Mouse (Mus musculus) neural tube, embryonic 13.5 days (tissue): ENCODE measurements at regions not wholly inside any gene's neighbourhood (a gene's known extent, or its start where the extent isn't known, plus 50 kb on each side); places are given as distances from the start of the nearest gene placed in this dataset.

Experiments used
- ATAC-seq: fragments of 200-750 bp; cut with Nextera tagmentation; 2 replicates; pipeline ENCODE4 v1.8.0; 2017; ENCODE audit warnings: low read depth, mild to moderate bottlenecking, moderate TSS enrichment, moderate library complexity
- H3K27ac ChIP-seq: fragments of 300-500 bp; sonication (generic); replicated peaks from 2 replicates; pipeline ENCODE4 v1.5.1; 2015; ENCODE audit warnings: moderate library complexity, mild to moderate bottlenecking, inconsistent platforms
- H3K27me3 ChIP-seq: fragments of 300-500 bp; sonication (generic); 2 replicates; pipeline ENCODE4 v1.6.1; 2015; ENCODE audit warnings: mild to moderate bottlenecking, inconsistent platforms
- H3K36me3 ChIP-seq: fragments of 300-500 bp; sonication (generic); 2 replicates; pipeline ENCODE4 v1.6.1; 2015; ENCODE audit warnings: mild to moderate bottlenecking, inconsistent platforms
- H3K4me1 ChIP-seq: fragments of 300-500 bp; sonication (generic); replicated peaks from 2 replicates; pipeline ENCODE4 v1.6.1; 2015; ENCODE audit warnings: inconsistent platforms
- H3K4me2 ChIP-seq: fragments of 300-500 bp; sonication (generic); 2 replicates; pipeline ENCODE4 v1.6.1; 2015; ENCODE audit warnings: inconsistent platforms, mild to moderate bottlenecking, moderate library complexity
- H3K4me3 ChIP-seq: fragments of 300-500 bp; sonication (generic); 2 replicates; pipeline ENCODE4 v1.5.1; 2015; ENCODE audit warnings: mild to moderate bottlenecking, inconsistent platforms
- H3K9ac ChIP-seq: fragments of 300-500 bp; sonication (generic); 2 replicates; pipeline ENCODE4 v1.6.1; 2015; ENCODE audit warnings: moderate library complexity, mild to moderate bottlenecking, inconsistent platforms
- H3K9me3 ChIP-seq: fragments of 300-500 bp; sonication (generic); 2 replicates; pipeline ENCODE4 v1.6.1; 2016; ENCODE audit warnings: inconsistent platforms
- WGBS: fragments of 180-500 bp; shearing (Covaris S2); methylation state at CpG from one replicate; pipeline ENCODE4 v1.1.7; 2015; 5-methylcytosine and 5-hydroxymethylcytosine counted together

DNA sequence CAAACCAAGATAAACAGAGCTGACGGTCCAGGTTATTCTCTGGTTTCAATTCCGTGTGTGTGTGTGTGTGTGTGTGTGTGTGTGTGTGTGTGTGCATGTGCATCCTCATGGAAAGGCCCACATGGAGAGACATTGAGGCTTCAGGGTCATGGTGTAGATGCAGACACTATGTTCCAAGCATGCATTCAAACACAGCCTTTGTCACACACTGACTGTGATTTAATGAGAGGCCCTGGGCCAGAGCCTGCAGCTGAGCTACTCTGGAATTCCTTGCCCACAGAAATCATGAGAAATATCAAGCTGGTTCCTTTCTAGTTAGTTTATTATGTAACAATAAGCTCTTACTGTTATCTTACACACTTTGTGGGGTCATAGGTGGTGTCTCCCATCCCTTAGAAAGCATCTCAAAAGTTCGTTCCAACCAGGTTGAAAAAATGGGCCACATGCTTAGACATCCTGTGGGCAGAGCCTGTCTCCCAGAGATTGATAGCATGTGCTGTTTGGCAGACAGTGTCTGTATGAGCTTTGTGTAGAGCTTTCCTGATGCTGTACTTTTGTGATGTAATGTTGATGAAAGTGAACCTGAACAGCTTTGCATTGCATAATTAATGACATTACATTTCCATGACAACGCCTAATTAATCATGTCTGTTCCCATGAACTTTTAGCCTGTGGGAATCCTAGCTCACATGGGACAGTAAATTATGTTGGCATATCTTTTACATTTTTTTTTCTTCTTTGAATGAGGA, 62.8 kb upstream of the Tpm1 start:
- Histone ChIP-seq H3K9ac (no peak overlapping the region), H3K4me1 (peaks cover 27% of the 10 kb centered on the region), H3K4me3 (no peak overlapping the region), H3K27me3 (no peaks in the 10 kb centered on the region), H3K4me2 (no peak overlapping the region), H3K9me3 (no peaks in the 10 kb centered on the region), H3K36me3 (no peaks in the 10 kb centered on the region), H3K27ac (peak overlapping the region; percentile 53)
- 57% methylated on average over 4 of the region's 4 CpGs for WGBS
- ATAC-seq = peak; percentile 50; the same call in 1 of the 2 replicates

DNA sequence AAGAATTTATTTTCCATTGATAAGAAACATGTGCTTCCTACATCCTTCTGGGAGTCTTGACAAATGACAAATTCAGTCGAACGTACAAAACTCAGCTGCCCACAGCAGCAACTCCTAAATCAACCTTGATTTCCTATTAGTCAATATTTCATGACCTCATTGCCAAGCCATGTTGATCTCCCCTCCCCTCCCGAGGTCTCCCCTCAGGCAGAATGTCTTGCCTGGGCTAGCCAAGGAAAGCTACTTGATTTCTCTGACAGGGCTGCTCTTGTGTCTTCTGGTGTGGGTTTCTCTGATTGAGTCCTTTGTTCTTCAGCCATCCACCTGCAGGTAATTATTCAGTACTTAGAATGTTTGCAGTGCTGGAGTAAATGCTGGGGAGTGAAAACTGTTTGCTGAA, 58.7 kb upstream of the Tpm1 start:
- H3K9me3 ChIP-seq = no peaks in the 10 kb centered on the region
- H3K27ac ChIP-seq = no peak overlapping the region
- no peak overlapping the region for H3K9ac ChIP-seq
- H3K27me3 ChIP-seq = no peaks in the 10 kb centered on the region
- no peak overlapping the region for H3K4me3 ChIP-seq
- H3K4me1 ChIP-seq = peaks cover 31% of the 10 kb centered on the region
- no peak for ATAC-seq
- H3K36me3 ChIP-seq = no peaks in the 10 kb centered on the region
- WGBS = 51% methylated on average over 3 of the region's 3 CpGs
- no peak overlapping the region for H3K4me2 ChIP-seq

DNA sequence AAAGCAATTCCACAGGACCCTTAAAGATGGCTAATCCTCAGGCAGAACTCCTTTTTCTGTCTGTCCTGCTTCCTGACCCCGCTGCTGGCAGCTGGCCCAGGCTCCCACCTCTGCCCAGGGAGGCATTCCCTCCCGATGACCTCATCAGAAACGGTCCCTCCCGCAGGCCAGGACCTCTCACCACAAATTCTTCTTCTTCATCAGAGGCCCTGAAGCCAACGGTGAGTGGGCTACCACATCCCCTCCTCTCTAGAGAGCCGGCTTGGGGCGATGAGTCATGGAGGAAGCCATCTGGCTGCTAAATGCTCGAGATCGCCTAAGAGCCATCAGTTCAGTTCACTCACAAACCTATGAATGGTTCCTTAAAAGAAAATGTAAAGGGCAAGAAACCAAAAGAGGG, 56.7 kb upstream of the Tpm1 start:
- Histone ChIP-seq H3K4me3 (no peak overlapping the region), H3K27me3 (no peaks in the 10 kb centered on the region), H3K4me2 (no peak overlapping the region), H3K27ac (0 out of 2 replicates have a peak overlapping the region, but pooled peaks have one; percentile 9), H3K9ac (no peak overlapping the region), H3K36me3 (no peaks in the 10 kb centered on the region), H3K9me3 (no peaks in the 10 kb centered on the region), H3K4me1 (peaks cover 30% of the 10 kb centered on the region)
- WGBS = 33% methylated on average over 9 of the region's 9 CpGs
- ATAC-seq = no peak

DNA sequence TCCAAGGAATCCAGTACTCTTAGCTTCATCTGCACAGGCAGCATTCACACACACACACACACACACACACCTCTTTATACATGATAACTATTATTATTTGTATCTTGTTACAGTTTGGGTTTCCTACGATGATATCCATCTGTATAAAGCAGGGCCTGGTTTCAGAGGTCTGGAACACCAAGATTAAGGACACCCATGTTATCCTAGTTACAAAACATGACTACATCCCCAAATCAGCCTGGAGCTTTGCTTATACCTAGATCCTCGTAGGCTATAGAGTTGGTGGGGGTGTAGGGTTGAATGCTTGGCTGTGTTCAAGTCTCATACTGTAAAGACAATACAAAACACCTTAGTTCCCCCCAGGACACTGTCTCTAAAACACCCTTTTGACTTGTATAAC, 56.0 kb upstream of the Tpm1 start:
- no peaks in the 10 kb centered on the region for H3K9me3 ChIP-seq
- no peaks in the 10 kb centered on the region for H3K27me3 ChIP-seq
- H3K9ac ChIP-seq = no peak overlapping the region
- no peak overlapping the region; the same call in 1 of the 2 replicates for H3K27ac ChIP-seq
- no peak for ATAC-seq
- no peak overlapping the region for H3K4me2 ChIP-seq
- H3K36me3 ChIP-seq = no peaks in the 10 kb centered on the region
- 83% methylated on average over 2 of the region's 2 CpGs for WGBS
- H3K4me3 ChIP-seq = no peak overlapping the region
- peaks cover 28% of the 10 kb centered on the region for H3K4me1 ChIP-seq

DNA sequence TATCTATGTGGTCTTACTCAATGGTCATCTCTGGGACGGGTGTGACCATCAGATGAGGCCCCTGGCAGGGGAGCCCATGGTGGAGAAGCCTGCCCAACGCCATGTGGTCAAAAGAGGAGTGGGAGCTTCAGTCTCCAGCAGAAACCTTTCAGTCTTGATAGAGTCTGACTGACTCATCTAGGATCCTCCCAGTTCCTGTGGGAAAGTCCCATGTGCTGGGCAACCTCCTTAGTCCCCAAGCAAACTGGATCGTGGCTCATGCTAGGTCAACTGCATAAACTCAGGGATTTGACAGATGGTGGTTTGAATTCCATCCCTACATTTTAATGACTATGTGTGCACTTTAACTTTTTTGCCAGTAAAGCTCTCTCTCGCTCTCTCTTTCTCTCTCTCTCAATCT, 55.4 kb upstream of the Tpm1 start:
- Histone ChIP-seq H3K27ac (no peak overlapping the region), H3K9me3 (no peaks in the 10 kb centered on the region), H3K36me3 (no peaks in the 10 kb centered on the region), H3K4me2 (no peak overlapping the region), H3K4me1 (peaks cover 28% of the 10 kb centered on the region), H3K27me3 (no peaks in the 10 kb centered on the region), H3K4me3 (no peak overlapping the region), H3K9ac (no peak overlapping the region)
- 77% methylated on average over 4 of the region's 4 CpGs for WGBS
- ATAC-seq = no peak

DNA sequence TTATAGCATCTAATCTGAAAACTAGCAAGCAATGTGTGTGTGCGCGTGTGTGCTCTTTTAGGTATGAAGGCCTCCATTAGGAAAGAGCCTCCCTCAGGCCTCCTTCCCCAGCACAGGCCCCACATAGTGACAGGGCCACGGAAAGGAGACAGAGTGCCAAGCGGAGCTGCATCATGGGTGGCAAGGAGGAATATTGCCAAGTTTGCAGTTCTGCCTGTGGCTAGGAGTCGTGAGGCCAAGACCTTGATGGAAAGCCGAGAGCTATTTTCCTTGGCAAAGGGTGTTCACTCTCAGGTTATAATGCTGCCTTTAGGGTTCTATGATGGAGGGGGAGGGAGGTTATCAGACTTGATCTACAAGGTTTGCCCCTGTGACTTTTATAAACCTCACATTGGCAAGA, 53.4 kb upstream of the Tpm1 start:
- WGBS = 66% methylated on average over 6 of the region's 6 CpGs
- ATAC-seq = no peak
- Histone ChIP-seq H3K4me3 (no peak overlapping the region), H3K27ac (0 out of 2 replicates have a peak overlapping the region, but pooled peaks have one; percentile 28), H3K9ac (no peak overlapping the region), H3K4me1 (peaks cover 28% of the 10 kb centered on the region), H3K9me3 (no peaks in the 10 kb centered on the region), H3K36me3 (no peaks in the 10 kb centered on the region), H3K27me3 (no peaks in the 10 kb centered on the region), H3K4me2 (no peak overlapping the region)

DNA sequence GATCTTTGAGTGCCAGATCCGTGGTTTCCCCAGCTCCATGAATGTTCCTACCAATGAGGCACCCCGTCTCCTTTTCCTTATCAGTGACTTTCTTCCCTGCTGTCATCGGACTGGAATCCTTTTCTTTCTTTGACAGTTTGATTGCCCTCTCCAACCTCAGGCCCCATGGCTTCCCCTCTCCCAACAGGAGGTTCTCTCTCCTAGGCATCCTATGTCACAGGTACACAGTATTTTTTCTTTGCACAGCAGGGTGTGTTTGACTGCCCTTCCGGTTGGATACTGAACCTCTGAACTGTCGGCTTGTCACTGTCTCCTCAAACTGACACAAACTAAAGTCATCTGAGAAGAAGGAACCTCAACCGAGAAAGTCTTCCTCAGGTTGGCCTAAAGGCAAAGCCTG, 50.3 kb upstream of the Tpm1 start:
- Histone ChIP-seq H3K9me3 (no peaks in the 10 kb centered on the region), H3K9ac (no peak overlapping the region), H3K27ac (no peak overlapping the region), H3K36me3 (no peaks in the 10 kb centered on the region), H3K4me2 (no peak overlapping the region), H3K4me1 (peaks cover 16% of the 10 kb centered on the region), H3K27me3 (no peaks in the 10 kb centered on the region), H3K4me3 (no peak overlapping the region)
- no peak for ATAC-seq
- 58% methylated on average over 6 of the region's 6 CpGs for WGBS
